Mouse (Mus musculus) frontal cortex, adult 2 months (tissue): ENCODE measurements around the gene Klhl3. TPM values are rescaled to one million over a fixed set of nuclear protein-coding genes. Genes with fewer than 3 reads are reported as not detected.

Source experiments
- DNase-seq, 2 experiments: peaks; one replicate each; pipeline ENCODE4 v3.0.0; 2022; ENCODE audit warnings: low spot score in 1 of 2; ENCODE audit errors: extremely low spot score in 1 of 2
- polyA plus RNA-seq: library from polyadenylated mRNA; depleted of rRNA; stranded (reverse); fragments of >200 nt; gene quantifications from 2 replicates; pipeline ENCODE4 v1.2.3, GENCODE M21; 2012

Gene Klhl3
- polyA plus RNA-seq, 1 experiment, result 30.1 TPM

GRCm38 (mm10) chr13:58126862-58127765, 13.7 kb upstream of the Klhl3 start:
- DNase-seq, result no peak

- peak in 1 of 2 experiments; percentile 73 for DNase-seq
Observed at GRCm38 (mm10) chr13:58126126-58126525, 12.7 kb upstream of the Klhl3 start.

GRCm38 (mm10) chr13:58124989-58125388, 11.6 kb upstream of the Klhl3 start:
- no peak for DNase-seq

GRCm38 (mm10) chr13:58124278-58124677, 10.9 kb upstream of the Klhl3 start:
- DNase-seq, result no peak

GRCm38 (mm10) chr13:58123381-58123780, 10.0 kb upstream of the Klhl3 start:
- no peak for DNase-seq

GRCm38 (mm10) chr13:58122786-58123297, 9.4 kb upstream of the Klhl3 start:
- no peak for DNase-seq

- peak in 1 of 2 experiments; percentile 54 for DNase-seq
Observed at GRCm38 (mm10) chr13:58117318-58118017, 4.1 kb upstream of the Klhl3 start.

- no peak for DNase-seq
Observed at GRCm38 (mm10) chr13:58116801-58117200, 3.4 kb upstream of the Klhl3 start.

GRCm38 (mm10) chr13:58115227-58115626, 1.8 kb upstream of the Klhl3 start:
- no peak for DNase-seq

- DNase-seq, result no peak
Observed at GRCm38 (mm10) chr13:58112601-58113041, 771 bp downstream of the Klhl3 start.

GRCm38 (mm10) chr13:58112191-58112590, 1.2 kb downstream of the Klhl3 start:
- DNase-seq, result peak in 1 of 2 experiments; percentile 69

- DNase-seq, result peak in 1 of 2 experiments; percentile 53
Observed at GRCm38 (mm10) chr13:58111306-58111705, 2.1 kb downstream of the Klhl3 start.

- DNase-seq, result peak; percentile 81 to 84
Observed at GRCm38 (mm10) chr13:58090643-58091042, 22.7 kb downstream of the Klhl3 start.

- no peak for DNase-seq
Observed at GRCm38 (mm10) chr13:58084396-58084795, 29.0 kb downstream of the Klhl3 start.

- DNase-seq, result no peak
Observed at GRCm38 (mm10) chr13:58083521-58083920, 29.9 kb downstream of the Klhl3 start.

- no peak for DNase-seq
Observed at GRCm38 (mm10) chr13:58083048-58083447, 30.3 kb downstream of the Klhl3 start.

- DNase-seq, result no peak
Observed at GRCm38 (mm10) chr13:58078361-58078760, 35.0 kb downstream of the Klhl3 start.

- no peak for DNase-seq
Observed at GRCm38 (mm10) chr13:58074881-58075280, 38.5 kb downstream of the Klhl3 start.

GRCm38 (mm10) chr13:58074466-58074865, 38.9 kb downstream of the Klhl3 start:
- DNase-seq, result peak in 1 of 2 experiments; percentile 62

- peak; percentile 53 to 76 for DNase-seq
Observed at GRCm38 (mm10) chr13:58073254-58073882, 40.0 kb downstream of the Klhl3 start.

GRCm38 (mm10) chr13:58071209-58071608, 42.2 kb downstream of the Klhl3 start:
- DNase-seq, result no peak
